Mouse (Mus musculus) layer of hippocampus, adult 11-12 months (tissue): ENCODE results near the gene Phactr2.

Source experiments
- DNase-seq: peaks from one replicate; pipeline ENCODE4 v3.0.0; 2022; ENCODE audit warnings: low spot score

The Phactr2 gene

DNA sequence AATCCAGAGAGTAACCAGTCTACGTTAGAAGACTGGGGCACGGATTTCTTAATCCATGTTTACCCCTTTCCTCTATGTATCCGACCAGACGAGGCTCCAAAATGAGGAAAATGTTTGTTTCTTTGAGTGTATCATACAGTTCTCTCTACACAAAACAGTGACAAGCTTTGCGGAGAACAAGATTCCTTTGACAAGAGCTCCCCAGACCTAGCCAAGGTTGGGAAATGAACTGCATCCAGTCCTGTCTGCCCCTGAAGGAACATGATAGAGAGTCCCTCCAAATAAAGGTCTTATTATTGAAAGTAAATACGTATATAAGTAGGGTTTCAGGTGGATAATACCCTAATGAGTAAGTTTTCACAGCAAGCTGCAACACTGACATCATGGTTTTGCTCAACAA lies 199.1 kb downstream of the Phactr2 start:
- no peak for DNase-seq

DNA sequence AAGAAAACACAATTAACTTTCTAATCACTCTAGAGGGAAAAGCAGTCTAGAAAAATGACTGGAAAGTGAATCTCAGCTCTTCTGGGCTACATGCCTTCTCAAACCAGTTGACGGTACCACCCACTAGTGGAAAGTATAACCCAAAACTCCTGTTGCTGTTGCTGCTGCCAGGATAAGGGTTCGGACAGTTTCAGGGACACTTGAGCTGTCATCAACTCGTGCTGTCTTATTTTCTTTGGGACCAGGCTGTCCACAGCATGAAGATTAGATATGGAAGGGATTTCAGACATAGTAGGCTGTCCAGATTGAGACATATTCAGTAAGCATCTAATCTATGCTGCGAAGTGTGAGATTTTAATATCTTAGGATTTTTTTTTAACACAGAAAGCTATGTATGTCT lies 199.5 kb downstream of the Phactr2 start:
- DNase-seq = no peak

DNA sequence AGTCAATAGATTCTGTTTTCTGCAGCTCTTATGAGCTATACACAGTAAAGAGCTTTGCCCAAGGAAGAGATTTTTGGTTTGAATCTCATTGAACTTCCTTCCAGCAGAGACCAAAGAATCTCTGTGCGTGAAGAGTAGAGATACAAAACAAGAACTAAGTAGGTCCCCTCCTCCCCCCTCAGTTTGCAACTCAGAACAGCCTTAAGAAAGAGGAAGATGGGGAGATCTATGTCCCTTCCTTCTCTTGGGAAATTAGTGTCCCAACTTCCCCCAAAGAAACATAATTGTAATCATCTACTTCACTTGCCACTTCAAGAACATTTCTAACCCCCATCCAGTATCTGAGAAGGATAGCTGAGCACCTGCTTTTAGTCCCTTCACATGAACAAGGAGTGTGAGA lies 200.5 kb downstream of the Phactr2 start:
- no peak for DNase-seq

DNA sequence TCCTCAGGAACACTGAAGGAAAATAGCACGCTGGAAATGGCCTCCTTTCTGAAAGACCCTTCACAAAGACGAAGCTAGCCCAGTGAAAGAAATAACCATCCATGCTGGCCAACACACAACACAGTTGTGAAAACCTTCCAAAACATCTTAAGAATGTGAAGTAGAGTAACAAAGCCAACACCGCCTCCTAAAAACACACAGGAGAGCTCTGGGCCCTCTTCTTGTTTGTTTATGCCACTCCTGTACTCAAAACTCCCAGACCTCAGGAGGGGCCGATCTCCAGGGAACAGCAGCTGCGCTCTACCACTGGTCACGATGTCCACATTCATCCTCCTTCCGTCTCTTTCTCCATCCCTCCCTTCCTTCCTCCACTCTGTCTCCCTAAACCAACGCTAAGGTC lies 202.5 kb downstream of the Phactr2 start:
- DNase-seq = no peak

DNA sequence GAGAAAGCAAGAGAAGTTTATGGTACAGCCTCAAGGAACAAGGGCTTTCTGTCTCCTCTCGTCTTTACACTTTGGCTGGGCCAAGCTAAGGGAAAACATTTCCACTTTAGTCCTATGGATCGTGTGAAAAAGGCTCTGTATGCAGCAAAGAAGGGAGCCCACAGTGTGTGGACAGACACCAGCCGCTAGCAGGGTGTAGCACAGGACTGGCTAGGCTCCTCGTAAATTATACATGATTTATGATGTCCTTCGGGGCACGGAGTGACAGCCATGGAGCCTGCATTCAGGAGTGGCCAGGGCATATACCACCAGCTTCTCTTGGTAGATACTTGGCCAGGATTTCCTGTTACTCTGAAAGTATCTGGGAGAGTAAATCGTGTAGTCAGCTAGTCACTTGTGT lies 203.1 kb downstream of the Phactr2 start:
- DNase-seq = no peak

DNA sequence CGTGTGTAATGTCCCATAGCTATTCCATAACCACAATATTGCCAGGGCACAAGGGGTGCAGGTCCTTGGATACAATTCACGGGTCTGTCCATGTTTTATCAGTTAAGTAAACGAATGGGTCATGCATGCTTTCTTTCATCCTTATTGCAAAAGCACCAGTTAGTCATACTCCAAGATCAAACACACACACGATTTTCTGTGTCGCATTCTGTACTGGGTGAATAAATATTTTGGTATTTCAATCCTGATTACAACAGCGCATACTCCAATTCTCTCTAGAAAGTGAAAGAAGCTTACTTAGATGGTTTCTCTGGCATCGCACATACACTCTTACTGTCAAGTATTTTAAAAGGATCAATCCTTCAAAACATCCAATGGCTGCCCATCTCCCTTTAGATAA lies 203.9 kb downstream of the Phactr2 start:
- no peak for DNase-seq

DNA sequence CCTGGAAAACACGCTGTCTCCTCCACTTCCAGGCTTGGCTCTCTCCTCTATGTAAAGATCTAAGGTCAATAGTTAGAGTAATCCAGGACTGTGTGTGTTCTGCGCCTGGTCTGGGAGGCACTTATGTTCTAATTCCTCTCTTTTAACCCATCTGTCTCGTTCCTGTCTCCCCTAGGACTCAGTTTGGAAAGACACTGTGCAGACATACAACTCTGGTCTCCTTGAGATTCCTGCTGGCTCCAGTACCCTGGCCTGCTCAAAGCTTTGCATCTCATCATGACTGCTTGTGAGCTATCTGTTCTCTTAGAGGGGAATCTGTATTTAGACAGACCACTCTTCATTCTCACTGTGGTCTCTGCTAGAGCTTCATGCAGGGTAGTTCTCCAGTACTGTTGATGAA lies 215.0 kb downstream of the Phactr2 start:
- no peak for DNase-seq

DNA sequence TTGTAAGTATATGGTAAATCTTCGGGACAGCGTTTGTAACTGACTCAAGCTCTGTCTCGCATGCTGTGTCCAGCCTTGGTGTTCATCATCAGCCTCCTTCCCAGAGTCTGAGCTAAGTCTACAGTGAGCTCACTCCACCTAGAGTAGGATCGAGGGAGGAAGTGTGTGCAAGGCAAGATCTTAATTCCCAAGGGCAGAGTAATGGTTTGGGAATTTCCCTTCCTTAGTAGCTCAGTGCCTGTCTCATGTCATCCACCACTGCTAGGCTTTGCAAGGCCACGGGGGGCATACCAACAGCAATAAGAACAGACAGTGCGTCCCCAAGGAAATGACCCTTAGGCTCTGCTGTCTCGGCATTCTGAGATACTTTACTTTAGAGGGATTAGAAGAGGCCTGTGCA lies 218.0 kb downstream of the Phactr2 start:
- DNase-seq = no peak

DNA sequence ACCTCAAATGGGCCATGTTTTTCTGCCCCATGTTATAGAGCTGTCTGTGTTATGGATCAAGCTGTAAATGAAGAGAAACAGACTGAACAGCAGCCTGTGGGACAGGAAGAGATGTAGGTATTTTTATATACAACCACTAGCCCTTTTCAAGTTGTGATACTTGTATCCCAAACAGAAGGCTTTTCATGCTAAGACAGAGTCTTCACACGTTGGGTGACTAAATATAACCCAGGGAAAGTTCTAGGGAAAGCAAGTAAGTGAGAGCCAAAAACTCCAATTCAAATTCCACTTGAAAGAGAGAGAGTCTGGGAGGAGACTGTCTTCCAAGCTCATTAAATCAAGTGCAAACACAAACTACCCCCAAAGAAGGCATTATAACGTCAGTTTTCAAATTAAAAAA lies 223.9 kb downstream of the Phactr2 start:
- no peak for DNase-seq

DNA sequence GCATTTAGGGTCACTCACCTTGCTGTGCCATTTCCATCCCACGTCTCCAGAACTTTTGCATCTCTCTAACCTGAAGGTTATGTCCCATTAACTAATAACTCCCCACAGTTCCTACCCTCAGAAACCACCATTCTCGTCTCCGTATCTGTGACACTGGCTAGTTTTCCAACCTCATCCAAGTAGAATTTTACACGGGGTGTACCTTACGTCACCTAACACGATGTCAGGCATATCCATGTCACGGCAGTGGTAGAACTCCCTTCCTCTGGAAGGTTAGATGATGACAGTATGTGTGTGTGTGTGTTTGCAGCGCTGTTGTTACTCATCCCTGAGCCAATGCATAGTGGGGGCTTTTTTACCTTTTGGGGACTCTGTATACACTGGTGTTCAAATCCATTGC lies 225.1 kb downstream of the Phactr2 start:
- no peak for DNase-seq

DNA sequence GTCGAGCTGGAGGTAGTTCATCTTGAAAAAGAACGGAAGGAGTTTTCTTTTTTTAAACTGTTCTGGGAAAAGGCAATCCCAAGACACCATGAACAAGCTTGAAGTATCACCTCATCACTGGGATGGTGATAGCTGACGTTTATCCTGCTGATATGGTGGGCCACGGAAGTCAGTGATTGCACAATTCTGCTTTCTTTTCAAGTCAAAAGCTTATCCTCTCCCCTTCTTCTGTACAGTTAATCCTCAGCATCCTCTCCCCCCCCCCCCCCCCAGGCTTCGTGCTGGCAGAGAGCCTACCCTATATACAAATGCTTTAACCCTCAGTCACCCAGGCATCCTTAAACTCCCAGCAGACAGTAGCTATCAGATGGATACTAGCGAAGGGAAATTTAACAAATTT lies 228.5 kb downstream of the Phactr2 start:
- DNase-seq = no peak

DNA sequence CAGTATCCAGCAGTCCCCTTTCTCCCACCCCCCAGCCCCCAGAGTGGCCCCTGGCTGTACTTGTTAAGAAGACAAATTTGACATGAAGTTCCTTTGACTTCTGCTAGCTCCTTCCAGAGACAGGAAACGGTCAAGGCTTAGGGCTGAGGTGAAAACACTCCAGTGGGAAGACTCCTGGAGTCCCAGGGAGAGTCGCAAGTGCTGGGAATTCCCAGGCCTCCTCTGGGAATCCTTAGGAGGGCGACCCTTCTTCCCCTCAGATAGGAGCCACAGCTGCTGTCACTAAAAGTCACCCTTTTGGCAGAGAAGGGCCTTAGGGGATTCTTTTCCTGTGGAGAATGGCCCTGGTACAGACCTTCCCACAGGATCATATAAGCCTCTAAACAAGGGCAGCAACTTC lies 230.0 kb downstream of the Phactr2 start:
- no peak for DNase-seq

DNA sequence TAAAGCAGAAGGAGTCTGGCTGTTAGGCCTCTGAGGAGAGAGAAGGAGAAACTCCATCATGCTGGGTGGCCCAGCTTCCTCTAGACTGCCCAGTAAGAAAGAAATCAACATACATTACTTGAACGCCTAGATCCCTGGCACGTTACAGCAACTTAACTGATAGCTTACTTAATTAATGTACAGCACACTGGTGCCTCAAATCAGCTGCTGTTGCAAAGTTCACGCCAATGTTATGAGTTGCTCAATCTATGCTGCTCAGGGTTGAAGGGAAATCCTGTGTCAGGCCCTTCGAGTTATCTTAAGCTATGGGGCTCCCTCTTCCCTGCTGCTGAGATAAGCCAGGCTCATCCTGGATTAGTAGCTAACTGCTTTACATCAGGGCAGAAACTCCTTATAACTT lies 233.8 kb downstream of the Phactr2 start:
- no peak for DNase-seq

DNA sequence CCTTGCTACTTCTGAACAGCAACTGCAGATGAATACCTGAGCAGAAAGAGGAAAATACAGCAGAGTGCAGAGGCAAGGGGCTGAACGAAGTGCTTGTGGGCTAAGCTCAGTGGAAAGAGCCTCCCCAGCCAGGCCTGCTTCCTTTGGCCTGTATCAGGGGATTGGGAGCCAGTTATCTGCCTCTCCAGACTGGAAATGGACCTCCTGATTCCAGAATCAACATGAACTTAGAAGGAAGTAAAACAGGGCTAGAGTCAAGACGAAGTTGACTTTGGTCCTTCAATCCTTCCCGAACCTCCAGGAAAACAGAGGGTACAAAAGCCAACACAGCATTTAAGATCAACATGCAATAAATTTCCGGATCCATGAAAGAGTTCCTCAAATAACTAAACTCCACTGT lies 236.0 kb downstream of the Phactr2 start:
- DNase-seq = no peak

DNA sequence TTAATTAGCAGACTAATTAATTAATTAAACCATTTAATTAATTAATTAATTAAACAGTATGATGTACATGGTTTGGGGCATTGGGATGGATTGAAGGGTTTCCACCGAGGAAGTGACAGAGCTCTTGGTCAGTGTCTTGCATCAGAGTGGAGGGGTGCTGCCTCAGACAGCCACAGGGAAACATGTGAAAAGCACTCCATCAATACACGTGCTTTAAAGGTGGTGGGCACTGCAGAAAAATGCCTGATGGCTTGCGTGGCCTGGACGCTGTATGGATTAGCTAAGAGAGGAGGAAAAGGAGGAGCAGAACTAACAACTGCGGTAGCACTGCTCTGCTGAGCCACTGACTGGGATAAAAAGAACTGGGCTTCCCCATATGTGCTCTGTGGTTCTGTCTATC lies 237.3 kb downstream of the Phactr2 start:
- DNase-seq = no peak

DNA sequence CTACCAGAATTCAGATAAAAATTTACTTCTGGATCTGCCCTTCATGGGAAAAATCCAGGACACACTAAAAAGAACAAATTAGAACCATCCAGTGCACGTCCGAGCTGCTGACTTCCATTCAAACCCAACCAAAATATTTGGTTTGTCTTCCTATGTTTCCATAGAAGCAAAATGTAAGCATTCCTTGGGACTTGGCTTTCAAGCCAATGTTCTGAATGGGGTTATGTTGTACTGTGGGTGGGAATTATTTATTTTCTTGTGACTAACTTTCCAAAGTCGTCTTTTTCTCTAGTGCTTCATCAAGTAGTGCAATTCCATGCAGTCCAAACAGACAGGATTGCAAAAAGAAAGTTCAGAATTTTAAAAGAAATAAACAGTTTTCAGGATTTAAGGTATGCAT lies 239.7 kb downstream of the Phactr2 start:
- DNase-seq = no peak

DNA sequence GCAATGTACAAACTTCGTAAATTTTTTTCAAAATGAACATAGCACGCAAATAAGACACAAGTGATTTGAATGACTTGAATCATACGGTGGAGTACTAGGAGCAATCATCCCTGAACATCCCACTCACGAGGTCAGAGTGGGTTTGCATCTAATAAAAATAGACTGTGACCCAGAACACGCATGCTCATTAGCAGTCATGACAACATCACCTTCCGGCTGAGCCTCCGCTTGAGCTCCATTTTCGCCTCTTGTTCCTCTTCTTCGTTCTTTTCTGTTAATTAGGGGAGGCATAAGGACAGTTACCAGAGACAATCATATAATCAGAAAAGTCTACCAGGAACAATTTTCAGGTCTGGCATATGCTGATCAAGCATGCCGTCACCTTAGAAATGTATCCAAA lies 240.3 kb downstream of the Phactr2 start:
- no peak for DNase-seq

DNA sequence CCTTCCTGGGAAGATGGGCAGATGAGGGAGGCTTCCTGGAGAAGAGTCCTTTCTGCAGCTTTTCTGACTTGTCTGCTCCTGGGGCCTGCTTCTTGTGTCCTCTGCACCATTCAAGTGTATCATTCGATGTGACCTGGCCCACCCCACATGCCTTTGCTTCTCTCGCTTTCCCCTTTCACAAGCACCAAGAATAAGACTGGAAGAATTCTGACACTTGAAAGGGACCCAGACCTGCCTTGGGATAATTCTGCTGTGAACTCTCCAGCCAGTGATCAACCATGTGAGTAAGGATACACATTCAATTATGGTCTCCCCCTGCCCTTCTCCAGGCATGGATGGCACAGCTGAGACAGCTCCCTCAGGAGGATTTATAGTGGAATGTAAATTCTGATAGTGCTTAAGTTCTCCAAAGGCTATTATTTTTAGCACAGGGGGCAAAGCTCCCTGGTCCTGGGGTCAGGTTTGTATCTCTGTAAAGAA lies 241.0 kb downstream of the Phactr2 start:
- DNase-seq = no peak

DNA sequence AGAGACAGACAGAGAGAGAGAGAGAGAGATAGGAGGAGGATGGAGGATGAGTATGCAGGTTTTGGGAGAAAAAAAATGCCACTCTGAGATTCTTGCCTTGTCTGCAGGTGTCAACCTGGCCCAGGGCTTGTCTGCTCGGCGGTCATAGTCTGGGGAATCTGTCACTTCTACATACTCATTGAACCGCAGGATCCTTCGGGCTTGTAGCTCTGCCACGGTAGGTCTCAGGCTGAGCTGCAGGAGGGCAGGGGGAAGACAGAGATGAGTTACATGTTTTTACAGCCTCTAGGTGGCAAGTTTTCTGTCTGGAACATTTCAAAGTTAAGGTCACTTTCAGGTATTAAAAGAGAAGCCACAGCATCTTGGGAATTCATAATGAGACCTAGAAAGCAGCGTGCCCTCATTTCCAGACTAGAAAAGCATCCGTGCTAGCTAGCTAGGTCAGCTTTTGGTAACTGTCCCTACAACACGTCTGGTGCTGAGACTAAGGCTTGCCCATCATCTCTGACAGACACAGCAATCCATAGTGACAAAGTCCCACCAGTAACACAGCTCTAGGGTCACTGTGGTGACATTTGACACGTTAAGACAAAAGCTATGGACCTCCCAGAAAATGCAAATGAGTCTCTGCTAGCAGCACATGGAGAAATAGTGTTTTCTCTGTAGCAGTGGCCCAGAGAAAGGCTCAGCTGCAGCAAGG lies 241.6 kb downstream of the Phactr2 start:
- no peak for DNase-seq

DNA sequence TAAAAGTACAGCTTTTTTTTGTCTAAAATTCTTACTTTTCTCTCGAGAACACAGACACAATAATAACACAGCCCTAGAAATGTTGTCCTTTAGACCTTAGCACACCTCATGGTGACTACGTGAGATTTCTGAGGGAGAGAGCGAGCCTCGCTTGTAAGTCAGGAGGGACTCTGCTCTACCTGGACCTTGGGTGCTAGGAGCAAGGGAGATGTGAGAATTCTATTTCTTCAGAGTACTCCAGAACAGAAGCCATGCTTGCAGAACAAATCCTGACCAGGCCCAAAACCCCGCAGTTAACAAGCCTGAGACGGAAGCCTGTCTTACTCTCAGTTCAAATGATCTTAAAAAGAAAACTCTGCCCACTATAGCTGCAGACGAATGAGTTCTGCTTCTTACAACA lies 243.5 kb downstream of the Phactr2 start:
- DNase-seq = no peak

DNA sequence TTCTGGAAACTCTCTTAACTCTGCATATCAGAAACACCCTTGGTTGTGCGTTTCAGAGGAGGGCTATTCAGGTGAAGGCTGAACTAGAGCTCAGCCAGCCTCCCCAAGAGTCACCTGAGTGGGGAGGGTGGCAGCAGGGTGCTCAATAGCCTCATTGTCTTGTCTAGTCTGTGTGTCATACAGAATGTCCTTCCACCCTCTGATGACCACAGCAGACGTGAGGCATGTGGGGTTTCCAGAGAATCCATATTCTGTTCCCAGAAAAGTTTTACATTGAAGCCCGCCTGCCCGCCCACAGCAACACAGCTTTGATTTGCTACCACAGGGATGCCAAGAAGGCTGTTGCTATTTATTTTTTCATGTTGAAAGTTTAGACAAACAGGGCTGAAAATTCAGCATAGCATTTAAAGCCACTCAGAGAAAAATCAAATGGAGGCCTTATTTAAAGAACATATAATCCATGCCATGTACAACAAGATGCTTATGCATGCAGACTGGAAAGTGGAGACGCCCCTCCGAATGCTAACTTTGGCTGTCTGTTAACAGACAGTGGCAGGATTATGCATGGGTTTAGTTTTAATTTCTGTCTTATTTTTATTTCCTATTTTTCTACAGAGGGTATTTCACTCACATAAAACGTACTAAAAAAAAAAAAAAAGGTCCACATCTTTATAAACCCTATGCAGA lies 248.7 kb downstream of the Phactr2 start:
- DNase-seq = no peak

DNA sequence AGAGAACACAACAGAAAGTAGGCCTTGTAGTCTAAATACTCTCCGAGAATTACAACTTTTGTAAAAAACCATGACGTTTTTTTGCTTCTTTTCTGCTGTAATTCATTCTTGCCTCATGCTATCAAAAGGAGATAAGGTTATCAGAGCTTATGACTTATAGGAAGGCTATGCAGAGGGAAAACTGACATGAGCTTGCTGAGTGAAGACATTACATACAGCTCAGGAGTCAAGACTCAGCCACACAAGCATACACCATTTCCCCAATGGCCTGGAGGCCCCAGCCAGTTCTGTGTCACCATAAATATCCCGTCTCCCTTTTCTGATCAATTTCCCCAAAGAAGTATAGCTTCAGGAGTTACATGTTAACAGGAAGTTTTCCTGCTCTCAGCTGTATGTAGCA lies 252.1 kb downstream of the Phactr2 start:
- DNase-seq = no peak

DNA sequence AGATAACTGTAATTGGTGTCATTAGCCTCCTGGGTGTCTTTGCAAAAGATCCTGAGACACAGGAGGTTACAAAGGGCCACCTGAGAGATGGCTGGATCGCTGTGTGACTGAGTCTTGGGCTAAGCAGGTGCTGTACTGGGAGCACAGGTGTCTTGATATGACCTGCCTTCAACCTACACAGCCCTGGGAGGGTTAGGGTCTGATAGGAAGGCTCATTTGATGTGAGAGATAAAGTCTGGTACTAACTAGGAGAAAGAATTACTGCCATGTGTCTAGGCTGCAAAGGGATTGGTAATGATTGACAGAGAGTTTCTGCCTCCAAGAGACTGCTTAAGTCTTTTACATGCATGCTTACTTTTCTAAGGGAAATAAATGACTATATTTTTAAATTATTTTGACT lies 254.2 kb downstream of the Phactr2 start:
- no peak for DNase-seq

DNA sequence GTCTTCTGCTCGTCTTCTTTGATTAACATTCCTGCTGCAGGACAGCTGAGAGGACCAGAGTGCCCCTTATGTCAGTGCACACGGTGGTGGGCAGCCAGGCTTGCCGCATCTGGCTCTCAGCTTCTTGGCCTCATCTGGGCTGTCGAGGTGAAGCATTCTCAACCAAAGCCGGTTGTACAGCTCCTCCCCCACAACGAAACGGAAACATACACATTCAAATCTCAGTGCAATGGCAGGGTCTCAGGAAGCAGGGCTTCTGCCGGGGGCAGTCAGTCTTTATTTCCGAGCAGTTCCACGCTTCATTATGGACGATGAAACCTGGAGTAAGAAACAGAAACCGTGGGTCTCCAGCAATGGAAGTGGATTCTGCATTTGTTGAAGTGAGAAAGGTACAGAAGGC lies 260.3 kb downstream of the Phactr2 start:
- no peak for DNase-seq
